Mouse (Mus musculus): ENCODE measurements at regions not wholly inside any gene's neighbourhood (a gene's known extent, or its start where the extent isn't known, plus 50 kb on each side); places are given as distances from the start of the nearest gene placed in this dataset.

DNA sequence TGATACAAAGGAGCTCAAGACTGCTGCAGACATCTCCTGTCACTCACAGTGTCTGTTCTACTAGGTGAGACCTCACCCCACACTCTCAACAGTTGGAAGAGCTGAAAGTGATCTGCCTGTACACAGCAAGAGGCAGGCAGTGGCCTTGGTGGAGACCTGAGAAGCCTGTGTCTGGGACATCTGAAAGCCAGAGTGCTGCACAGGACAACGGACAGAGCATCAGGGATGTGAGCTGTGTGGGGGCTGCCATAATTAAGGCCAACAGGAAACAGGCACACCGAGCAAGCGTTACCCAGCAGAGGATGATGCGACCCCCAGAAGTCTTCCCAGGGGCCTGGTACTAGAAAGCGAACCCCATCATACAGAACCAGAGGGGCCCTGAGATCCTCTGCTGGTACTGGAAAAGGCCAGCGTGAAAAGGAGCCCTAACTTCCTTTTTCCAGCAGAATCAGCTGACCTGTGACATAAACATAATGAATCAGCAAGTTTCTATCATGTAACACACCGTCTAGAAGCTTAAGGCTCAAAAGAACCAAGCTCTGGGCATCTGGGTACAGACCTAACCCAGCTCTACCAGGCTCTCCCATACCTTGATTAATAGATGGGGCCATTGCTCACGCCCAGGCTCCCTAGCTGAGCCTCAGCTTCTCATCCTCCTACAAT, 105.7 kb downstream of the Plxna1 start:
- no peak for DNase-seq (ENCODE audit: low spot score)

DNA sequence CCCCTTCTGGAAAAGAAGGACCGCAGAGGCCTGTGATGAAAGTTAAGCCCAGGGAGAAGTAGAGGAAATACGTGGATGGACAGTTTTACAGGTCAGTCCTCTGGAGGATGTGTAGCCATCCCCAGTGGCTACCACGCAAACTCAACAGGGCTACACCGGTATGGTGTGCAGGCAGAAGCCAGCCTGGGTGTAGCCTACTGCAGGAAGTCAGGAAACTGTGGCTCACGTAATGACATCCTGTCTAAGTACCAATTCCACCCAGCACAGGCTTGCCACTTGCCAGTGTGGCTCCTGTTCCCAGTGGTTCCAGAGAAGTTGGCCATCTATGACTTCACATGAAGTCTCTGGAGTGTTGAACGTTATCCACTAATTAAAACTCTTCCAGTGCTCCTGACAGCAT, 105.0 kb downstream of the Plxna1 start:
- no peak for DNase-seq (ENCODE audit: low spot score)

DNA sequence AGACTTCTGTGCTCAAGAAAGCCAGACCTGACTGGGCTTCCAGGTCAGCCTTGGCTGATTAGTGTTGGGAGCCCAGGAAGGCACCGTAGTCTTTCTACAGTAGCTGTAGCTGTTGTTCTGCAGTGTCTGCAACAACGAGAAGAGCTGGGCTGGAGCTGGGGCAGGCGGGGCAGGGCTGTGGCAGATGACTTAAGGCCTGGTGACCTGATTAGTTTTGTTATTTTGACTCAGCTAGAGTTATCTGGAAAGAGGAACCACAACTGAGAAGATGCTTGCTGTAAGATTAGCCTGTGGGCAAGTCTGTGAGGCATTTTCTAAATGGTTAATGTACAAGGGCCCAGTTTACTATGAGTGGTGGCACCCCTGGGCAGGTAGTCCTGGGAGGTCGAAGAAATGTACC, 104.3 kb downstream of the Plxna1 start:
- DNase-seq (ENCODE audit: low spot score) = no peak

DNA sequence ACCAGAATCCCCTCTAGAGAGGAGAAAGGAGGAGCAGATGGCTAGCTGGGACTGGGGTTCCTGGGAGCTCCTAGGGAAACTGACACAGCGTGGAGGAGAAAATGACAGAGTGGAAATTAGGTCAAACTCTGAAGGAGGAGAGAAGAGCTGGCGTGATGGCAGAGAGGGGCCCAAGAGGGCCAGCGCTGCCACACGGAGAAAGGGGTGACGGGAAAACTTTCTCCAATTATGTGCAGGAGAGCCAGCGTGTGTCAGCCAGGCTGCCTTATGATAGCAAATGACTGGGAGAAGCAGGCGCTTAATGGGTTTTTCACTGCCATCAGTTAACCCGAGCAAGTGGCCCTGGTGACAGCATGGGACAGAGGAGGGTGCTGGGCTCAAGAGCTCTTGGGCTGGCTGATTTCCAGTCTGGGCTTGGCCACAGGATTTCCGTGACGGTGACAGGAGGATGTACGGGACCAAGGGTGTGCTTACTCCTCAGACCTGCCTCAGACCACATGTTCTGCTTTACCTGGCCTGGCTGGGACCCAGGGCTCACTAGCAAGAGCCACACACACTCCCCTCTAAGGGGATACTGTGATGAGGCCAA, 102.9 kb downstream of the Plxna1 start:
- no peak for DNase-seq (ENCODE audit: low spot score)

DNA sequence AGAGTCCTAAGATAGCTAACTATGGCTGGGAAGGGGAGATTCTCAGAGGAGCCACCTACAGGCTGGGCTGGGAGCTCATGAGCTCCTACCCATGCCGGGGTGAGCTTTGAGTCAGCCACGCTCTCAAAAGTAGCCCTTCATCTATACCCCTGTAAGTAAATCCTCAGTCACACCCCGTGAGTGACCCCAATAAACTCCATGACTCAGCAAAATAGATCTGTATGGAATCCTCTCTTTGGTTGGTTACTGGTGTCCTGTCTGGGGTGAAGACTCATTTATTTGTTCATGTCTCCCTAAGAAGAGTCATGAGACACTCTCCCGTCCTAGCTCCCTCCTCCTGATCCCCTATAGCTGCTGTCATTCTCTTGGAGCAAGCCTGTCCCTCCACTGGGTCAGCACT, 99.5 kb downstream of the Plxna1 start:
- DNase-seq (ENCODE audit: low spot score) = no peak

DNA sequence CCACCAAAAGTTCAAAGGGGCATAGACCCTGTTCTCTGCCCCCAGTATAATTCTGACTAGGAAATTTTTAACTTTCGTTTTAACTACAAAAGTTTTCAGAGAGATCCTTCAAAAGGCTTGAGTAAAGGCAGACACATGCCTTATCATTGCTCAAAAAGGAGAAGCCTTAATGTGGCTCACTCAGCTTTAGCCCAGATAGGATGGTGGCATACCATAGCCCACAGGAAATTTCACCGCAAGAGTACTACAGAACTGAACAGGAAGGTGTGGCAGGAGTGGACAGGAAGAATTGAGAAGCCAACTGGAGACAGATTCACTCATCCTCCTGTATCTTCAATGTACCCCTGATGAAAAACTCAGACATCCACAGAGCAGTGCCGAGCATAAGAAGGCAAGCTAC, 97.1 kb downstream of the Plxna1 start:
- no peak for DNase-seq (ENCODE audit: low spot score)
